Mouse (Mus musculus): ENCODE data around the gene Nsdhl. TPM values are rescaled to one million over a fixed set of nuclear protein-coding genes. Genes with fewer than 3 reads are reported as not detected.
A peak's percentile ranks its signal among the peaks of the same experiment; 100 is the strongest.

Gene Nsdhl
- 10 to 100 TPM; 23.3 to 23.7 TPM for total RNA-seq (2021)

- peak; percentile 85 to 89 for DNase-seq
Observed at GRCm38 (mm10) chrX:72917884-72918681, at the start of gene Nsdhl, which contains the start of gene Cetn2. Gene Nsdhl (plus strand): TSS chrX:72918557. Gene Cetn2 (minus strand): TSS chrX:72918411.

DNA sequence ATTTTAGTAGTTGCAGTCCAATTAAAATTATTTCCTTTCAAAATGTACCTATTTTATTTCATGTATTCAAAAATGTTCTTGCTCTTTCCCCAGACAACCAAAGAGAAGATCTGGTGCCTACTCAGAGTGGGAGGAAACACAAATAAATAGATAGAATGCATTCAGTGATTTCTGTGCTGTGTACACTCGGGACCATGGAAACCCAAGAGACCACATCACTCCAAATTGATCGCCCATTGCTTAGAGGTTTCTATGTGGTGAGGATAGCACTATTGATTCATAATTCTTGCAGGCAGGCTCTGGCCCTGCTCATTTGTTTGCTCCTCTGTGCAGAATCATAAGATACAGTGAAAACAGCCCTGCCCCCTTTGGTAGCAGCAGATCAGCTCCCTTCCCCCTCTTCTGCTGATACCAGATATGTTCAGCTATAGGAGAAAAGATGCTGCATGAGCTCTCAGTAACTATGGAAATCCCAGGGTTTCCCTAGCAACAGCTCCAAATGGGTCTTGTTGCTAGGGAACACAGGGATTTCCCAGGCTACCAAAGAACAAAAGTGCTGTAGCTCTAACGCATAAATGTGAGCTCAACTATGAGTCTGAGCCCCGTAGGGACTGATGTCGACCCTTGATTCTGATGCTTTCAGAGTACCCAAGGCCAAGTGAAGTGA, 22.8 kb upstream of the Nsdhl start:
- DNase-seq: peak; percentile 18 to 19

DNA sequence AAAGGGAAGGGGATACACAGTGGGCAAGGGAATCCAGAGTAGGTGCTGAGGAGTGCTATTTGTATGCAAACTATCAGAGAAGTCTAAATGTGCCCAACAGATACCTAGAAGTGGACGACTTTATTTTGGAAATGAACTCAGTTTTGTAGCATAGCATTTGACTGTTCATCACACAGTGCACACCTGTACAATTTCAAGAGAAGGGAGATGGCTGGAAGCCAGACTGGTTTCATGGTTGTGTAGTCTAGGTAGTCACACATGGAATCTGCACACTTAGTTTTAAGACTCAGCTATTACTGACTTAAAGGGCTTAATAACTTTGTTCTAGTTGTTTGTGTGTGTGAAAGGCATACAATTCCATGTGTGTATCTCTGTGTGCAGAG, 22.3 kb upstream of the Nsdhl start:
- no peak for DNase-seq

- no peak for DNase-seq
Observed at GRCm38 (mm10) chrX:72902530-72902929, 15.8 kb upstream of the Nsdhl start.

- no peak for DNase-seq
Observed at GRCm38 (mm10) chrX:72907619-72908403, 10.5 kb upstream of the Nsdhl start.

- no peak for DNase-seq
Observed at GRCm38 (mm10) chrX:72908404-72908741, 10.0 kb upstream of the Nsdhl start.

DNA sequence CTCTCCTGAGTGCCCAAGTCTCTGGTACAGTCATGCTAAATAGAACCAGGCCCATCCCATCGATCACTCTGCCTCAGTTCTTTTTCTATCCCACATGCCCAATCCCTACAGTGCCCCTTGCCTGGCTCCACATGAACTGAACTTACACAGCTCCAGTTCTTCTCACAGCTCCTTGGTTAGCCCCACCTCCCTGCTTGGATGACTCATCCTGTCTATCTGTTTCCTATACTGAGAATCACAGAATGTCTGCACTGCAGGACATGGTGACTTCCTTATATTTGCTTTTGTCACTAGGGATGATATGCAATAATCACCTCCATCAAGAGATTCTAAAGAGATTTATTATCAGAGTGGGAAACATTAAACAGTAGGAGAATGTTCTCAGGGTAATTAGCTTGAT, 6.7 kb upstream of the Nsdhl start:
- no peak for DNase-seq

- no peak for DNase-seq
Observed at GRCm38 (mm10) chrX:72918682-72919059, 314 bp downstream of the Nsdhl start.

- no peak for DNase-seq
Observed at GRCm38 (mm10) chrX:72921391-72921790, 3.0 kb downstream of the Nsdhl start.

DNA sequence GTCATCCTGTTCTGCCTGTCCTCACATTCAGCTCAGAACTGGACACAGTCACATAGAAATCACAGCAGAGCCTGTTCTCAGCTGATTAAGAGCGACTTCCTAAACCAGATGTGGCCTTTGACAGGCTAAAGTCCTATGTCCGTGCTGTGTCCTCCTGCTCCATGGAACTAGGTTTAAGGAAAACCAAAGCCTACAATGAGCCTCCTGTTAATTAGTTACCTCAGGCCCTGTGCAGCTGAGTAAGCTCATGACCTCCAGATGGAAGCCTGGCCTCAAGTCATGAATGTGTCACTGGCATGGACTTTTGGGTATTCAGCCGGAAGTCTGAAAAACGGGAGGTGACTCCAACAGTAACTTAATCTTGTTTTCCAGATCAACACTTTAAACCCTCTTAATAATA, 35.1 kb downstream of the Nsdhl start:
- DNase-seq: no peak

- no peak for DNase-seq
Observed at GRCm38 (mm10) chrX:72956486-72956885, 38.1 kb downstream of the Nsdhl start.

- DNase-seq: no peak
Observed at GRCm38 (mm10) chrX:72960431-72960830, 42.1 kb downstream of the Nsdhl start.

GRCm38 (mm10) chrX:72961511-72961910, 43.2 kb downstream of the Nsdhl start:
- DNase-seq: no peak

DNA sequence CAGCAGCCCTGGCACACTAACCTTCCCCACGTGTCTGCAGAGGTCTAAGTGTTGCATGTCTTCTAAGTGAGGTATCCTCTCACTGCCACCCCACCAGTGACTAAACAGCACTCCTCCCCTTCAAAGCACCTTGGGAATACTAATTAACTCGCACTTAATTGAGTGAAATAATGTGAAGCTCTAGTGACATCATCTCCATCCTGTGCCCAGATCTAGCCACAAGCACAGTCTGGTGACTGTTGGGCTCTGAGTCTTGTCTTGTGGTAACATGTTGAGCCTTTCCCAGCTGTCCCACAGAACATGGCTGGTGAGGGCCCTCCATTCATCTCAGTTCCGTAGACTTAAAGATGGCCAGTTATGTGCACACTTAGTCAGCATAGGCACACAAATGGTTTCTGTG, 44.4 kb downstream of the Nsdhl start:
- no peak for DNase-seq

- no peak for DNase-seq
Observed at GRCm38 (mm10) chrX:72982831-72983230, 64.5 kb downstream of the Nsdhl start.

- DNase-seq: no peak
Observed at GRCm38 (mm10) chrX:72985607-72986006, 67.2 kb downstream of the Nsdhl start.

GRCm38 (mm10) chrX:72986841-72987519, 68.6 kb downstream of the Nsdhl start, which contains the start of gene Zfp185:
Gene Zfp185 (plus strand): TSS chrX:72987339.
- DNase-seq: no peak

DNA sequence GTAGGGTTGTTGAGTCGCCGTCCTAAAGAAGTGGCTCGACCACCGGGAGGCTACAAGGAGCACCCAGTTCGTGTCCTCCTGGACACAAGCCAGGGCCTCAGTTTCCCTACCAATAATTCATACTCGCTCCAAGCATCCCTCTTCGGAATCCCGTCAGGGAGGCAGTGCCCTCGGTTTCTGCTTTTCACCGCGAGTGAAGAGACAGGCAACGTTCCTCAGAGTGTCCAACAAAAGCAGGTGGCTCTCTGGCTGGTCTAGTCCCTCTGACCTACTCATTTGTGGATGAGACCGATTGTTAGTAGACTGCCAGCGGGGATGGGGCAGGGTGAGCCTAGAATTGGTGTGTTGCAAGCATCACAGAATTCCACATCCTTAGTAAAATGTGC, 69.2 kb downstream of the Nsdhl start:
- DNase-seq: no peak

DNA sequence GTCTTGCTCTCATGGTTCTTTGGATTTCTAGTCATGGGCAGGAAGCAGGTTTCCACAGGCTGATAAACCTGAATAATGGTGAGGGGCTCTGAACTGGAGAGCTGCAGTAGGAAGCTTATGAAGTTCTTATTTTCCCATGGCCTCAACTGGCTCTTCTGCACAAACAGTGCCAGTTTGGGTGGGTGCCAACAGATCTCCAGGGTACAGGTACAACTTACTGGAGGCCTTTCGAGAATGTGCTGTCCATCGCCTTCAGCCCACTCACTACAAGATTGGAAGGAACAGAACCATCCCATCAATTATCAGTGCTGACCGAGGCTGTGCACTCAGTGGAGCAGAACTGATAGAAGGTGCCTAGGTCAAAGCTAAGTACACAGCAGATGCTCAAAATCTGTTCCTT, 70.1 kb downstream of the Nsdhl start:
- no peak for DNase-seq

- DNase-seq: no peak
Observed at GRCm38 (mm10) chrX:72990581-72990980, 72.2 kb downstream of the Nsdhl start.

DNA sequence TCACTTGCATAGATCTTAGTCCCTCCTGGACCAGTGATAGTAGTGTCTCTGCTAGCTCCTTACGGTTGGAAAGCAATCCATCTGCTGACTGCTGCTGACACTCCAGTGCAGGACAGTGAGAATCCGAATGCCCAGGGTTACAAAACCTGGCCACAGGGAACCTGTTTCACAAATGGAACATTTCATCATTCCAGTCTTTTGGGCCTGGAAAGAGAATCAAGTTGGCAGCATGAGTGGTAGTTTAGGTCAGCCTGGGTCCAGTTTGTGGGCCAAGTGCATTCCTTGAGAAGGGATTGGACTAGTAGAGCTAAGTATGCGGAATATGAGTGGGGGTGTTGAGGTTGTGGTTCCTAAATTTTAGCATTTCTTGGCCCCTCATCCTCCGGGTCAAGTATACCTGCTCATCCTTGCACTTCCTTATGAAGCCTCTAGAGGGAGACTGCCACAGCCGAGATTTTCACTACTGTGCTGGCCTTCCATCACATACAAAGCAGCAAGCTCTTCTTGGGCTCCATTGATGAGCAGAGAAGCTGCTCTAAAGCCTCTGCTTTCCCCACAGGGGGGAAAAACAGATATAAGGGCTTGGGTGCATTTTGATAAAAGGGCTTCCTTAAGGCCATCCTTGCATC, 74.0 kb downstream of the Nsdhl start:
- no peak for DNase-seq

GRCm38 (mm10) chrX:72995542-72995941, 77.2 kb downstream of the Nsdhl start:
- DNase-seq: no peak

All from layer of hippocampus, postnatal 36 days (tissue).